Mouse (Mus musculus) heart, postnatal 25 days (tissue): Measurements from ENCODE around the gene Asphd1. TPM values are rescaled to one million over a fixed set of nuclear protein-coding genes. Genes with fewer than 3 reads are reported as not detected.
A peak's percentile ranks its signal among the peaks of the same experiment; 100 is the strongest.
"Not testable (repeated sequence)": the region's sequence is repeated elsewhere in the genome, so short reads cannot be mapped to it uniquely, and the experiment has no call there.

ENCODE experiments used
- DNase-seq: peaks from one replicate; pipeline ENCODE4 v3.0.0; 2022; ENCODE audit warnings: low spot score
- intact Hi-C: fragments of 180-260 bp; cut with DNase I; formaldehyde crosslinking; loops from one replicate; pipeline ENCODE4 v1.15.1; 2025
- total RNA-seq, 2 experiments: library from RNA; stranded (reverse); gene quantifications; 2 replicates each; pipeline ENCODE4 v1.2.3; 2021

Asphd1 gene
- total RNA-seq, 2 experiments from 2014 or later = not detected

GRCm38 (mm10) chr7:126952646-126953045 is 3.3 kb upstream of the Asphd1 start:
- intact Hi-C loops = no loop called here
- DNase-seq = no peak

GRCm38 (mm10) chr7:126951741-126952140 is 2.4 kb upstream of the Asphd1 start:
- intact Hi-C loops = no loop called here
- no peak for DNase-seq

DNA sequence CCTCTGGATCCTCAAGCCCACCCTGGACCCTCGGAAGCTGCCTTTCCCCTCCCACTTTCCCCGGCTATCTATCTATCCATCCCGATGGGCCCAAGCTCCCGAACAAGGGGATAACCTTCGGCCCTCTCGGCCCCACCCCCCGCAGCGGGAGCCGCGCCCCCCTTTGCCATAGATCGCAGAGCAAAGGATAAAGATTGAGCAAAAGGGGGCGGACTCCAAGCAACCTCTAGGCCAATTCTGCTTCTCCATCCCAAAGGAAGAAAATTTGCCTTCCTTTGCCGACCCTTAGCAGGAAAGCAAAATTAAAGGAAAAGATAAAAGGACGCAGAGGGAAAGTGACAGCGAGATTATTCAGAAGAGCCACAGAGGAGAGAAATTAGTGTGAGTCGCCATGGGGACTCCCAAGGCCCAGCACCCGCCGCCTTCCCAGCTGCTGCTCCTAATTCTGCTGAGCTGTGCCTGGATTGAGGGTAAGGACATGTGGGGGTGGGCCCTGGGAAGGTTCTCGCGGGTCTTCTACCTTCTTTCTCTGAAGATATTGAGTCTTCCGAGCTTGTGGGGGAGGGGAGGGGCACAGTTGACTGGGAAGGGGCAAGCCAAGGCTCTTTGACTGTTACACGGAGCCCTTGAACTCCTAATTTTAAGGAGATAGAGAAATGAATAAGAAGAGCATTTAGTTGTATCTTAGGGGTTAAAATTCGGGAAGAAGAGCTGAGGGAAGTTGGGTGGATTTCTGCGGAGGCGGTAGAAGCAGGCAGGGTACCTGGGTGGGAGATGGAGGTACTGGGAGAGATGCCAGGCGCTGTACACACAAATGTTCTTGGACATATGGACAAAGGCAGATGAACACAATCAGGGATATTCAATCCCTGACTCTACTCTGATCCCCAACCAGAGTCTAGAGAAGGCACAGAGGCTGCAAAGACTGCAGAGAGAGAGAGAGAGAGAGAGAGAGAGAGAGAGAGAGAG is 1.5 kb upstream of the Asphd1 start:
- no peak for DNase-seq
- intact Hi-C loops = no loop called here

DNA sequence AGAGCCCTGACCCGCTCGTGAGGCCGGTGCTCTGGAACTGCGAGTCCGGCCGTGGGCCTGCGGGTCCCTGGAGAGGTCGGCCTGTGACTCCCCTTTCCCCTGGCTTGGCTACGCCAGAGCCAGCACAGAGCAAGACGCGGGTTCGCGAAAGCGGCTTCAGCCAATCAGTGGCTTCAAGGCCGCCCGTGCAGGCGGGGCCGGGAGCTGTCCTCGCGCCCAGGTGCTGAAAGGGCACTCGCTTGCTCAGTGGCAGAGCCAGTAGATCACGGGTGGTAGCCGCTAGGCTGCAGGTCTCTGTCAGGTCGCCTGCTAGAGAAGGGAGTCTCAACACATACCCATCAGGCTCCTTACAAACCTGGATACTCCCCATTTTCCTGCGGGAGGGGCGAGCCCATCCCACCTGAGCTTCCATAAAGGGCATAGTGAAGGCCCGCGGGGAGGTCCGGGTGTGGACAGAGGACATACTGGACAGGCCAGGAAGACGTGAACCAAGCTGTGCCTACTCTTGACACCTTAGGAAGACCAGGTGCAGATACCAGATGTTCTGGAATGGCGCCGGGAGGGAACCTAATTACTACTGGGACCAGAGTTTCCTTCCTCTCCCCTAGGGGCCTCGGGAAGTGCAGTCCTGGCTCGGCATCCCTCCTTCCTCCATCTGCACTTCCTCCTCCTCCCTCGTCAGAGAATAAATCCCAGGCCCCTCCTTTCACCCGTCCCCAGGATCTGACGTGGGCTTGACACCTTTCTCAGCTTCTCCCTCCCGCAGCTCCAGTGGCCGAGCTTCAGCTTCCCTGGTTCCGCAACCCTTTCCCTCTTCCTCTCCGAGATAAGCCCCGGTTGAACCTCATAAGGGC is 638 bp upstream of the Asphd1 start, which contains the start of gene Sez6l2:
TSS of gene Sez6l2 (plus strand) at position 771 of the 854 bp plus-strand sequence.
- intact Hi-C loops = loop anchor here (2.0 to 5.0 kb wide), 2 partner anchors 123 to 155 kb away; no protein-coding TSS in a partner anchor
- DNase-seq = peak; percentile 67

DNA sequence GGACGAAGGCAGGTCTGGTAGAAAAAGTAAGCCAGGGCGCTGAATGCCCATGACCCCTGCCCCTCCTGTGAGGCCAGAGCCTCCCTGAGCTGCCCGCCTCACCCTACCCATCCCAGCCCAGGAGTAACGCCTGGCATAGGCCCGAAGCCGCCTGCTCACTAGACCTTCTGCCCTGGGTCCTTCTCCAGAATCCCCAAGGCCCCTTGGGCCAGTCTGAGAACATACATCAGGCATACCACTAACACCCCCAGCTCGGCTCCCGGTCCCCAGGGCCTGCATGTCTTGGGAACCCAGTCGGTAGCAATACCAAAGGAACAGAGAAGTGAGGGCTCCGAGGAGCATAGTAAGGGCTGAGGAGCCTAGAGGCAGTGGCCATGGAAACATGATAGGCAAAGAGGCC is 756 bp downstream of the Asphd1 start:
- intact Hi-C loops = loop anchor here (2.0 to 5.0 kb wide), 2 partner anchors 121 to 156 kb away; no protein-coding TSS in a partner anchor
- DNase-seq = no peak

- intact Hi-C loops = loop anchor here (5.0 kb wide), 1 partner anchor 119 kb away; no protein-coding TSS in a partner anchor
- DNase-seq = no peak
Observed at GRCm38 (mm10) chr7:126946530-126946929, 2.9 kb downstream of the Asphd1 start.

- DNase-seq = no peak
- intact Hi-C loops = no loop called here
Observed at GRCm38 (mm10) chr7:126941801-126942200, 7.6 kb downstream of the Asphd1 start.

GRCm38 (mm10) chr7:126941171-126941570 is 8.2 kb downstream of the Asphd1 start:
- intact Hi-C loops = no loop called here
- no peak for DNase-seq

- DNase-seq = no peak
- intact Hi-C loops = loop anchor here (5.0 kb wide), 1 partner anchor 45 kb away; no protein-coding TSS in a partner anchor
Observed at GRCm38 (mm10) chr7:126932652-126933051, 16.7 kb downstream of the Asphd1 start.

DNA sequence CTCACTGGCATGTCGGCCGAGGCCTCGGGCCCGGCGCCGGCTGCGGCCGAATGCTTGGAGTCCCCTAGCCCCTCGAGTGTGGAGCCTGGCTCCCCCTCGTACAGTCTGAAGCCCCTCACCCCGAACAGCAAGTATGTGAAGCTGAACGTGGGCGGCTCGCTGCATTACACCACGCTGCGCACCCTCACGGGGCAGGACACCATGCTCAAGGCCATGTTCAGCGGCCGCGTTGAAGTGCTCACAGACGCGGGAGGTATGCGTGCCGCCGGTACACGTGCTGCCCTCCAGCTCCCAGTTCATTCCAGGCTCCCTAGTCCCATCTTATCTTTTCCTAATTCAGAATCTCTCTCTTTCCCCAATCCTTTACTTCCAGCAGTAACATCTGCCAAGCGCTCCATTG is 20.3 kb downstream of the Asphd1 start:
- no peak for DNase-seq
- intact Hi-C loops = loop anchor here (2.0 to 5.0 kb wide), 2 partner anchors 30 to 43 kb away; no protein-coding TSS in a partner anchor

GRCm38 (mm10) chr7:126928384-126929037 is 20.9 kb downstream of the Asphd1 start, which contains the start of gene Kctd13:
Gene Kctd13, plus strand, starts transcription at chr7:126928879.
- peak; percentile 90 for DNase-seq
- intact Hi-C loops = loop anchor here (2.0 to 5.0 kb wide), 2 partner anchors 30 to 44 kb away; no protein-coding TSS in a partner anchor

DNA sequence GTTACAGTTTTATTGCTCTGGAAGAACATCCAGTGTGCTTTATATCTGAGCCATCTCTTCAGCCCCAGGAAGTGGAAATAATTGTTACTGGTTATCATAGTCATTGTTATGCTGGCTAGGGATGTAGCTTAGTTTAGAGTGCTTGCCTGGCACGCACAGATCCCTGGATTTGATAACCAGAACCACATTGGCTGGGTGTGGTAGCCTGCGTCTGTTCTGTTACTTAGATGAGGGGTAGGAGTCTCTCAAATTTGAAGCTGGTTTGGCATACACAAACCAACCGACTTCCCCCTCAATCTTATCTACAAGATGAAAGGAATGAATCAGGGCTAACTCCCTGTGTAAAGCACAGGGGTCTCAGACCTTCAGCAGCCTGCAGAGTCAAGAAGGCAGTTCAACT is 23.1 kb downstream of the Asphd1 start:
- intact Hi-C loops = loop anchor here (5.0 kb wide), 1 partner anchor 46 kb away; no protein-coding TSS in a partner anchor
- DNase-seq = no peak

- DNase-seq = no peak
Observed at GRCm38 (mm10) chr7:126923999-126924398, 25.4 kb downstream of the Asphd1 start.

DNA sequence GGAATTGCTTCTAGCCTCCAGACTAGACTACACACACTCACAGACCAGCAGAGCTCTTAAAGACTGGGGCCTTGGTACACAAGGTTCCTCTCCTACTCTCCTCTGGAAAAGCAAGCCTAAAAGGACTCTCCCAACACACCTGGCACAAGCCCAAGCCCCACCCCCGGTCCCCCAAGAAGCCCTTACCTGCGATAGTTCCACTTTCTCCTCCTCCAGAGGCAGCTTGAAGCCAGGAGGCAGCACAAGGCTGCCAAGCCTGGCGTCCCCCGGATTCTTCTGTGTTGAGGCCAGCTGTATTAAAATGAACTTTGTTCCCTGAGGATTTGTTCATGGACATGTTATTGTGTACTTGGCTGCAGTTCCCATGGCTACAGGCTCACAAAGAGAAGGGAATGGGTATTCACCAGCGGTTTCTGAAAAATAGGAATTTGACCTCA is 26.7 kb downstream of the Asphd1 start, which contains the start of gene Tmem219:
TSS of gene Tmem219 (minus strand) at position 294 of the 437 bp plus-strand sequence.
- intact Hi-C loops = no loop called here

More at GRCm38 (mm10) chr7:126923999-126924398, 25.4 kb downstream of the Asphd1 start:
- intact Hi-C loops = no loop called here

DNA sequence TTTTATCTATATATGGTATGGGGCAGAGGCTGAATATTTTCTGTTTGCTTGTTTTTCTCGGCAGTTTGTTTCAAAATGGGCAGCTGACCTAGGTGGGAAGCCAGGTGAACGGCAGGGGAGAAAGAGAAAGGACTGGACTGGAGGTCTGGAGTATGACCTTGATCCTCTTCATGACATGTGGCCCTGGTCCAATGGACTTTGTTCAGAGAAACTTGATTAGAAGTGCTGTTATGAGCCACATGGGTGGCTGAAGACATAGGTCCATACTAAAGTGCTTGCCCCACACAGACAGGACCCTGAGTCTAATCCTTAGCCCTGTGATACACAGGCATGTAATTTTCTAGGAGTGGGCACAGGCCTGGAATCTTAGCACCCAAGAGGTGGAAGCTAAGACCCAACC is 27.8 kb downstream of the Asphd1 start:
- intact Hi-C loops = no loop called here
- no peak for DNase-seq

More for the DNA sequence above, 26.7 kb downstream of the Asphd1 start, which contains the start of gene Tmem219:
- DNase-seq = peak; percentile 55

- intact Hi-C loops = no loop called here
- no peak for DNase-seq
Observed at GRCm38 (mm10) chr7:126919973-126920372, 29.4 kb downstream of the Asphd1 start.

DNA sequence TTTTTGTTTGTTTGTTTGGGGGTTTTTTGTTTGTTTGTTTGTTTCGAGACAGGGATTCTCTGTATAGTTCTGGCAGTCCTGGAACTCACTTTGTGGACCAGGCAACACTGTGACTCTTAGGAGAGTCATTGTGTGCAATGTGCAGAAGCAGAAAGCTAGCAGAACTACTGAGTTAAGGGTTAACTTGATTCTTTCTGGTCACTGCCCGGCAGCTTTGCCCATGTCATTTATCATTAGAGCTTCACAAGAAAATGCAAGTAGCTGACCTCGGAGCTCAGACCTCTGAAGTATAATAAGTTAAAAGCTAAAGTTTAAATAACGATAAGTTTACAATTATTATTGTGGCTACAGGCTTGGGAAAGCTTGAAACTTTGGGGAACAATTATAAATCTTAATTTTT is 31.0 kb downstream of the Asphd1 start:
- intact Hi-C loops, DNase-seq: not testable (repeated sequence)

- DNase-seq = no peak
- intact Hi-C loops = no loop called here
Observed at GRCm38 (mm10) chr7:126914844-126915243, 34.5 kb downstream of the Asphd1 start.

DNA sequence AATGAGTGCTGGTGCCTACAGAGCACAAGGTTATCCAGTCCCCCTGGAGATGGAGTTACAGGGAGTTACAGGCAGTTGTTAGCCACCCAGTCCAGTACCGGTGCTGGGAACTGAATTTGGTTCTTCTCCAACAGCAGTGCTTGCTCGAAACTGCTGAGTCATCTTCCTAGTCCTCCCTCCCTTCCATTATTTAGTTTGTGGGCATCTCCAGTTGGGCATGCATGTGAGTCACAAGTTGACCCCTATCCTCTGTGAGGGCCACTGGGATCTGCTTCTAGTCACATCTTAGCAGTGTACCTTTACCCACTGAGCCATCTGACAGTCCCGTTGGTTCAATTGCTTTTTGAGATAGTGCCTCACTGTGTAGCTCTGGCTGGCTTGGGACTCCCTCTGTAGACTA is 43.8 kb downstream of the Asphd1 start:
- DNase-seq = no peak

More for the DNA sequence above, 43.8 kb downstream of the Asphd1 start:
- intact Hi-C loops = no loop called here
